Mouse (Mus musculus): ENCODE results near the gene Kpna6.

DNA sequence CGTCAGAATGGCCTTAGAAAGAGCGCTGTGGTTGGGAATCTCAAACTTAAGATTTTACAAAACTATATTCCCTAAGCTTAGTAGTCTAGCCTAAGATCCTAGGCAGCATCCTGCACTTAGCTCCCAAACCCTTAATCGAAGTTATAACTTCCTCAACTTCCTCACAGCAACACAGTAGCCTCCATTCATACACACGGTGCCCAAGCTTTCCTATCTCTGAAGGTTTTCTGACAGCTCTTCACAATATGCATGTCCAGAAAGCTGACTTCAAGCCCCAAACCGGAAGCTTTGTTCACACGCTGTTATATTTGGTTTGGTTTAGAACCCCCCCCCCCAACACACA, 23.2 kb upstream of the Kpna6 start:
- TF ChIP-seq POLR2A (IDR thresholded peaks at IDR 0.05; ENCODE audit: low read depth, low read length) (no peak), CTCF (conservative IDR thresholded peaks at IDR 0.05; ENCODE audit: insufficient read depth, insufficient read length, low read depth, low read length) (no peak)

Measured in kidney, adult 2 months (tissue).